In the genomic region with DNA sequence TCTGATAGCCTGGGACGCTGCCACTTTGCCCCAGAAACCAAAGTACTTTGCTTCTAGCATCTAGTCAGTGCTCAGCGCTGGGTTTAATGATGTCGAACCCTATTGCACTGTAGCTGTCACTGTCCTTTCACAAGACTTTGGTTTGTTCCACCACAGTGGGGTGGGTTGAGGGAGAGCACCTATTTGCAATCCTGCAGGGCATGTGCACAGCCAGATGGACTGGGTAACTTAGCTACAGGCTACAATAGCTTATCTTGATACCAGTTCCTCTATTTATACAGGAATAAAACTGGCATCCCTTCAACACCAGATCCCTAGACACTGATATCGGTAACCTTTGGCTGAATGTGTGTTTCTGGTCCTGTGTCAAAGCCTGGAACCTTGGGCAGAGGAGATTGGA, we compare ENCODE assay signal across 24 mouse cellular contexts.
"Had no signal": no experiment of that assay in that cellular context is flagged by ENCODE, and none has a peak within 500 bp of the region (broad histone marks: within the 10 kb centered on the region; RNA-seq: fewer than 3 reads in every experiment).

No protein-coding gene starts in this region.

- H3K27me3 ChIP-seq: hindbrain, embryonic 13.5 days; hindbrain, embryonic 15.5 days; kidney, embryonic 15.5 days; limb, embryonic 13.5 days; limb, embryonic 15.5 days; liver, embryonic 13.5 days; liver, embryonic 15.5 days had no signal

- H3K9ac ChIP-seq: heart, embryonic 12.5 days; hindbrain, embryonic 13.5 days; hindbrain, embryonic 15.5 days; kidney, embryonic 15.5 days; limb, embryonic 13.5 days; limb, embryonic 15.5 days; liver, embryonic 13.5 days; liver, embryonic 15.5 days had no signal

- H3K4me3 ChIP-seq: heart, embryonic 10.5 days; heart, embryonic 12.5 days; hindbrain, embryonic 13.5 days; hindbrain, embryonic 15.5 days; kidney, embryonic 15.5 days; limb, embryonic 13.5 days; limb, embryonic 15.5 days; liver, embryonic 13.5 days; liver, embryonic 15.5 days had no signal

- H3K27ac ChIP-seq: heart, embryonic 10.5 days; hindbrain, embryonic 13.5 days; hindbrain, embryonic 15.5 days; hindbrain, postnatal 0 days; kidney, embryonic 15.5 days; kidney, postnatal 0 days; limb, embryonic 13.5 days; limb, embryonic 15.5 days; liver, embryonic 13.5 days; liver, embryonic 15.5 days had no signal

- DNase-seq: gastrocnemius, postnatal 14 days; gastrocnemius, postnatal 36 days; heart, postnatal 10 days; heart, postnatal 36 days; kidney, adult 2 months; kidney, adult 9 months; kidney, postnatal 14 days; kidney, postnatal 36 days; layer of hippocampus, adult 9-11 months; layer of hippocampus, postnatal 36 days; left cerebral cortex, postnatal 4 days; liver, embryonic 13.5 days had no signal

- H3K4me1 ChIP-seq: heart, embryonic 10.5 days; heart, embryonic 12.5 days; hindbrain, embryonic 13.5 days; hindbrain, embryonic 15.5 days; kidney, embryonic 15.5 days; limb, embryonic 13.5 days; limb, embryonic 15.5 days; liver, embryonic 13.5 days; liver, embryonic 15.5 days had no signal

- H3K36me3 ChIP-seq: heart, embryonic 10.5 days; heart, embryonic 12.5 days; hindbrain, embryonic 13.5 days; hindbrain, embryonic 15.5 days; kidney, embryonic 15.5 days; limb, embryonic 13.5 days; limb, embryonic 15.5 days; liver, embryonic 13.5 days; liver, embryonic 15.5 days had no signal

- ATAC-seq: hindbrain, postnatal 0 days; intestine, postnatal 0 days had no signal

- H3K9me3 ChIP-seq: heart, embryonic 10.5 days; heart, embryonic 12.5 days; hindbrain, embryonic 13.5 days; hindbrain, embryonic 15.5 days; kidney, embryonic 15.5 days; limb, embryonic 13.5 days; limb, embryonic 15.5 days; liver, embryonic 13.5 days; liver, embryonic 15.5 days had no signal

- H3K4me2 ChIP-seq: heart, embryonic 12.5 days; hindbrain, embryonic 13.5 days; hindbrain, embryonic 15.5 days; kidney, embryonic 15.5 days; limb, embryonic 13.5 days; limb, embryonic 15.5 days; liver, embryonic 11.5 days; liver, embryonic 13.5 days; liver, embryonic 15.5 days had no signal
